Mouse (Mus musculus) ES-Bruce4 (cell line): ENCODE results near the gene Nrcam.

ENCODE experiments used
- CTCF ChIP-seq: IDR thresholded peaks from one replicate; pipeline ENCODE4 v1.8.1; 2011; ENCODE audit warnings: low read depth, low read length
- POLR2A ChIP-seq: IDR thresholded peaks from one replicate; pipeline ENCODE4 v1.8.1; 2011; ENCODE audit warnings: low read length; ENCODE audit not compliant: insufficient read depth

DNA sequence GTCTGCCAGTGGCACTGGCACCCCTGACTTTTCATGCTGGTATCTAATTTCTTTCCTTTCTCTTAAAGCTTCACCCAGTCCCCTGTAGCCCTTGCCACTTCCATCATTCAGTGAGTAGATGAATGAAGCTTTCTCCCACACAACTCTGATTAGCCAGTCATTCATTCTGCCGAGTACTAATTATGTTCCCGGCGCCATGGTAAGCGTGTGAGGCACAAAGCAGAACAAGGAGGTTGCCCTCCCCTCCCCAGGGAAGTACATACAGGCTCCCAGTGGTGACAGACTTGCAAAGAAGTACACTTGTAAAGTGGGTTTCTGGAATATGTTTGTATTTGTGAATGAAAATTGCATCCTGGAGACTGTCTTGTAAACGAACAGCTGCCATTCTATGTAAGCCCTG lies 170.2 kb downstream of the Nrcam start:
- TF ChIP-seq CTCF (no peak), POLR2A (no peak)
